Mouse (Mus musculus) E14TG2a.4 (cell line): ENCODE data around the gene Runx2.

ENCODE experiments used
- H3K27me3 ChIP-seq: 2 replicates; pipeline ENCODE4 v1.6.1; 2014; ENCODE audit warnings: low read length, control low read depth; ENCODE audit not compliant: insufficient read depth
- H3K36me3 ChIP-seq: 2 replicates; pipeline ENCODE4 v1.6.1; 2014; ENCODE audit warnings: low read length, control low read depth; ENCODE audit not compliant: insufficient read depth
- H3K4me1 ChIP-seq: replicated peaks from 2 replicates; pipeline ENCODE4 v1.6.1; 2014; ENCODE audit warnings: low read depth, low read length, control low read depth
- H3K4me3 ChIP-seq: replicated peaks from 2 replicates; pipeline ENCODE4 v1.5.1; 2014; ENCODE audit warnings: mild to moderate bottlenecking, low read length
- H3K9me3 ChIP-seq: 2 replicates; pipeline ENCODE4 v1.6.1; 2014; ENCODE audit warnings: low read length, control low read depth
- CTCF ChIP-seq: conservative IDR thresholded peaks from 2 replicates; pipeline ENCODE4 v1.5.1; 2014; ENCODE audit warnings: low read length
- NANOG ChIP-seq: IDR thresholded peaks from 2 replicates; pipeline ENCODE4 v1.6.1; 2014; ENCODE audit warnings: borderline replicate concordance, low read length, mixed read lengths
- POU5F1 ChIP-seq: IDR thresholded peaks from 2 replicates; pipeline ENCODE4 v1.6.1; 2014; ENCODE audit warnings: low read length, borderline replicate concordance

The Runx2 gene

DNA sequence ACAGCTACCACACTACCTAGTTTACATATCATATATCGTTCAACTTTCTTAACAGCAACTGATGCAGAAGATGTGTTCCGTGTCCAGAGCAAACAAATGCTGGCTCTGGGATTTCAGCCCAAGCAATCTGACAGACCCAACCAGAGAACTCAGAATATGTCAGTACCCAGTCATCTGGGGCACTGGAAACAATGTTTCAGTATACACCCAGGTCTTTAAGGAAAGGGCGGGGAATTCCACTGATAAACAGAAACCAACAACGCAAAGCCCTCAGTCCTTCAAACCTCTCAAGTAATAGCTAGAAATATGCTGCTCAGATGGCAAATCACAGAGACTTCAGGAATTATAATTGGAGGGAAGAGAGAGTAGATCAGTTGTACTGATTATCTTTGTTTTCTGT, 100.5 kb downstream of the Runx2 start:
- TF ChIP-seq CTCF (no peak), NANOG (no peak), POU5F1 (no peak)
- Histone ChIP-seq H3K4me3 (no peak overlapping the region), H3K4me1 (no peaks in the 10 kb centered on the region), H3K36me3 (no peaks in the 10 kb centered on the region), H3K9me3 (no peaks in the 10 kb centered on the region), H3K27me3 (no peaks in the 10 kb centered on the region; the same call in 1 of the 2 replicates)

DNA sequence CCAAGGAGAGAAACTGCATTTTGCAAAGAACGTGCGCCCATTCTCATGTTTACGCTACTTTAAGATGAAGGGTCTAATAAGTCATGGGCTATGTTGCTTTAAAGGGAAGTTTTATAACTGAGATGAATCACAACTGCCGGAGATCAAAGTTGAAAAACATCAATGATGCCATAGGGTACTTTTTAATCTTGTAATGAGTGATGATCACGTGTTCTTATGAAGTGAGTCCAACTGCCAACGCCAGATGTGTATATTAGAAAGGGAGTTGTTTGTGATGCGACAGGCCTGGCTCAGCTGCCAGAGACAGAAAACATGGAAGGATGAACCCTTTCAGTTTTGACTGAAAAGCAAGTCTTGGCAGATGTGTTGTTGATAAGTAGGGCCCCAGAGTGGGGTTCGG, 101.2 kb downstream of the Runx2 start:
- TF ChIP-seq CTCF (no peak), POU5F1 (no peak), NANOG (no peak)

DNA sequence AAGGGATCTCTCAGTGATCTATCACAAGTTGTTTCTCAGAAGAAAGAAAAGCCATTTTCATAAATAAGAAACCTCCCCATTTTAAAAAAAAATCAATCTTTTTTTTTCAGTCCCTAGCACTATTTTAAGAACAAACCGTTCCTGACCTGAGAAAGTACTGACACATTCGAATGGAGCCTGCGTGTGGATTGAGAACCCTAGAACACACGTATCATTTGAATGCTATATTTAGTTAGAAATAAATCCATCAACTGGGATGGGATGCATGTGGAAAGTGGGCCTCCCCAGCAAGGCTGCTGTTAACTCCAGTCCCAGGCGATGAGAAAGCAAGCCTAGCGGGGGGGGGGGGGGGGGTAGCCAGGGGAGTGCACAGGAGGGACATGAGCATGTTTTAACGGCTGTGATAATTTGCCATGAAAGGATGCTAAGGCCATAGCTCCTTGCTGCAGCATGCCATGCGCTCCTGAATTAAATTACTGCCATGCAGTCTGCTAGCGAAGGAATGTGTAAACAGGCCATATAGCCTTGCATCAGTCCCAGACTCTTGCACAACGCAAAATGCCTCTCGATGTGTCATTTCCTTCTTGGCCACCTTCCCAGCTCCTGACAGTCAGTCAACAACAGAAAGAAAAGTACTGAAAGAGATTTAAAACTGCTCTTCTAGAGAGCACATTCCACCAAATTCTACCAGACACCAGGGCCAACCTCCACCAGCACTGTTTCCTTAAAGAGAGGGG, 104.9 kb downstream of the Runx2 start:
- H3K4me1 ChIP-seq = no peaks in the 10 kb centered on the region

More for the DNA sequence above, 101.2 kb downstream of the Runx2 start:
- Histone ChIP-seq H3K4me3 (no peak overlapping the region), H3K27me3 (no peaks in the 10 kb centered on the region; the same call in 1 of the 2 replicates), H3K4me1 (no peaks in the 10 kb centered on the region), H3K9me3 (no peaks in the 10 kb centered on the region), H3K36me3 (no peaks in the 10 kb centered on the region)

DNA sequence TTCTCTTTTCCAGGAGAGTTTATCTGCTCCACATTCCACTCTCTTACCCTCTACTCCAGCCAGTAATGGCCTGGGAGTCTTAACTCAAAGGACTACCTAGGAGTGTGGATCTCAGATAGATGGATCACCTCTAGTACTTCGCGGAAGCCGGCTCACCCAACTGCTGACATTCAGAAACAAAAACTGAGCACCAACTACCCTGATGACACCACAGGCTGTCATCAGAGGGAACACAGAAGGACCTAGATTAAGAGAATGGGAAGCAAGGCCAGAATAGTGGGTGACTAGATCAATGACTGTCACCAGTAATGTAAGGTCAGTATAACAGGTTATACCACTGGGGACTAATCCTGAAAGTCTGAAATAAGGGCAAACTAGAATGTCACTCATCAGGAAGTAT, 106.6 kb downstream of the Runx2 start:
- no peak overlapping the region for H3K4me3 ChIP-seq
- no peaks in the 10 kb centered on the region for H3K36me3 ChIP-seq
- TF ChIP-seq NANOG (no peak), CTCF (no peak), POU5F1 (no peak)
- H3K27me3 ChIP-seq = peaks cover 28% of the 10 kb centered on the region
- H3K4me1 ChIP-seq = no peaks in the 10 kb centered on the region
- 0 out of 2 replicates have a peak, but pooled peaks cover 5% of the 10 kb centered on the region for H3K9me3 ChIP-seq

More for the DNA sequence above, 104.9 kb downstream of the Runx2 start:
- Histone ChIP-seq H3K36me3 (no peaks in the 10 kb centered on the region), H3K4me3 (no peak overlapping the region), H3K9me3 (0 out of 2 replicates have a peak, but pooled peaks cover 5% of the 10 kb centered on the region), H3K27me3 (peaks cover 12% of the 10 kb centered on the region)
- no peak for TF ChIP-seq CTCF
- no peak for TF ChIP-seq POU5F1

DNA sequence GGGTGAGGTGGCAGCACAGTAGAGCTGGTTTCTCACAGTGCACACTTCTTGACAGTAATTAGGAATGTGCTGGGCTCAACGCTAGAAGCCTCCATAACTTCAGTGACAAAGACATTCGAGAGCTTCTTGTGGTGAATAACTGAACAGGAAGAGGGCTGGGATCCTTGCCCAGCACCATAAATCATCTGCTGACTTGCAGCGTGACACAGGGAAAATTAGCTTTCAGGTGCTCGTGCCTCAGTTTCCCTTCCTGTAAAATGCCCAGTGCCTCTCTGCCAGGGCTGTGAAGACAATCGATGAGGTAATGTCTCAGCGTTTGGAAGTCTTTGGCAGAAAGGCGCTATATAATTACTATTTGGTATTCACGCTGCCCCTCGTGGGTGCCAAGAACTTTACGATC, 108.1 kb downstream of the Runx2 start:
- TF ChIP-seq POU5F1 = no peak
- TF ChIP-seq NANOG = no peak
- TF ChIP-seq CTCF = no peak
- peaks cover 7% of the 10 kb centered on the region for H3K4me1 ChIP-seq
- H3K36me3 ChIP-seq = no peaks in the 10 kb centered on the region
- H3K27me3 ChIP-seq = peaks cover 33% of the 10 kb centered on the region
- H3K4me3 ChIP-seq = no peak overlapping the region
- H3K9me3 ChIP-seq = 0 out of 2 replicates have a peak, but pooled peaks cover 5% of the 10 kb centered on the region

DNA sequence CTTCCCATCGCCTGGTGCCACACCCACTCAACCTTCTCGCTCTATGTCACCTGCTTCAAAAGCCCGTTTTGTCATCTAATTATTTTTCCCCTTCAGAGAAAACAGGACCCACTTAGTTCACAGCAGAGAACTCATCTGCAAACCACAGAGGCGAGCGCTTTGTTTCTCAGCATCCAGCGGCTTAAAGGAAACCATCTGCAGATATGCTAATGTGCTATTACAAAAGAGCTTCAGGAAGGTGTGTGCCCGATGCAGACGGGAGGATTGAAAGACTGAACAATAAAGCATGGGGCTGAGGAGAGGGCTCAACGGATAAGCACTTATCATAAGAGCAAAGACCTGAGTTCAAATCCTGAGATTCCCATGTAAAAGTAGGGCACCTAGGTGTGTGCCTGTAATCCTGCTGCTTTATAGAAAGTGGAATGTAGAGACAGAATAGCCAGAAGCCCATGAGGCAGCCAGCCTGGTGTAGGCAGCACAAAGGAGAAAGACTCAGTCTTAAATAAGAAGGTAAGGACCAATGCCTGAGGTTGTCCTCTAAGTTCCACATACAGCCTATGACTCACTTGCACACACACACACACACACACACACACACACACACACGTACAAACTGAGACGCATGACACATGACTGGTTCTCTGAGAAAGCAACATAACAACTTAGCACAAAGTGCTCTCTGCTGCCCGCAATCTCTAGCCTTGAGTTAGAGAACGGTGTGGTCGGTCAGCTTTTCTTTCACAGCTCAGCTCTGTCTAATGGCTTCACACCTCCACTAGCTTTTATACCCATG, 111.9 kb downstream of the Runx2 start:
- peaks cover 46% of the 10 kb centered on the region for H3K27me3 ChIP-seq
- 0 out of 2 replicates have a peak, but pooled peaks cover 5% of the 10 kb centered on the region for H3K9me3 ChIP-seq
- no peak overlapping the region for H3K4me3 ChIP-seq
- peaks cover 7% of the 10 kb centered on the region for H3K4me1 ChIP-seq
- no peaks in the 10 kb centered on the region for H3K36me3 ChIP-seq
- TF ChIP-seq POU5F1 = no peak

DNA sequence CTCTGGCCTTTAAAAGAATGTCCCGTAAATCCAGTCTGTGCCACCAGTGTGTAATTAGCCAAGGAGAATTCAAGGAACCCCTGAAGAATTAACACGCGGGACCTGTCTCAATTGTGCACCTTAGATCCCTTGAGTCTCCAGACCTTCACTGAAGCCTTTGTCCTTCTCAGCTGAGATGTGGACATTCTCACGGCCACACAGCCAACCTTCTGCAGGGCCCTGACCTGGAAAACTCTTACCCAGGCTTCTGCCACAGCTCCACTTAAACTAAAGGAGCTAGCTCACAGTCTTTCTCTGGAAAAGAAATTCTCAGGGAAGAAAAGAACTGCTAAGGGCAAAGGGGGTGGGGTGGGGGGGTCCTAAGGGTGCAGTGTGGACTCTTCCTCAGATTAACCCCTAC, 113.1 kb downstream of the Runx2 start:
- Histone ChIP-seq H3K4me3 (no peak overlapping the region), H3K36me3 (no peaks in the 10 kb centered on the region), H3K27me3 (peaks cover 46% of the 10 kb centered on the region), H3K4me1 (peaks cover 8% of the 10 kb centered on the region), H3K9me3 (0 out of 2 replicates have a peak, but pooled peaks cover under 1% of the 10 kb centered on the region)
- TF ChIP-seq NANOG = no peak
- no peak for TF ChIP-seq POU5F1
- no peak for TF ChIP-seq CTCF

DNA sequence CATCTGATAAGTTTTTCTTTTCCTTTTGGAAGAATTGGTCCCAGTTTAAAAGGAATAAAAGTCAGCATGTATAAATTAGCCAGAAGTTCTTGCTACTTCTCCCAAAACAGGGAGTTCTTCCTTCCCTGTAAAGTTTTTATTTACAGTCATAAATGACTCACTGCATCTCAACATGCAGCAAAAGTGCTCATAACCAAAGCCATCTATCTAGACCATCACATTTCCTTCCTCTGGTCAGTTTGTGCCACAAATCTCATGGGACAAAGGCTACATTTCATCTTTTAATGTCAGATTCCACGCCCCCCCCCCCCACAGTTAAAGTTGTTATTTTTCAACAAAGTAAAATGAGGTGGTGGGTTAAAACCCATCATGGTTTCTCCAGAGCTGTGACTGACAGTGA, 114.3 kb downstream of the Runx2 start:
- no peak for TF ChIP-seq CTCF
- TF ChIP-seq POU5F1 = no peak
- no peak for TF ChIP-seq NANOG
- Histone ChIP-seq H3K4me3 (no peak overlapping the region), H3K27me3 (peaks cover 40% of the 10 kb centered on the region), H3K9me3 (no peaks in the 10 kb centered on the region), H3K36me3 (no peaks in the 10 kb centered on the region), H3K4me1 (peaks cover 18% of the 10 kb centered on the region)

DNA sequence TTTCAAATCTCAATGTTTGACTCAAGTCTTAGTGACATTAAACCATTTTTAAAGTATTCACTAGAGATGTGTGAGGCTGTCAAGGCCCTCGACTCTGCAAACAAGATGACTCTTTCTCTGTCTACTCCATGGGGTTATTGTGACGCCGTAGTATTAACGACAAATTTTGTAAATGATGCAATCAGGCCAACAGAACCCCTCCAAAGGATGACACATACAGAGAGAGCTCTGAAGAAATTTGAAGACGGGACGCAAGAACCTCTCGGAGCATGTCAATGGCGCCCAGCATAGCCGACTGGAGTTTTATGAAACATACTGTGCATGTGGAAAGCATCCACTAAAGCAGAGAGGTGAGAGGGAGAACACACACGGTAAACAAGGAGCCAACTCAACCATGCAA, 117.5 kb downstream of the Runx2 start:
- TF ChIP-seq POU5F1 = no peak
- no peak for TF ChIP-seq NANOG
- no peak for TF ChIP-seq CTCF
- peaks cover 13% of the 10 kb centered on the region for H3K4me1 ChIP-seq
- H3K4me3 ChIP-seq = no peak overlapping the region
- peaks cover 18% of the 10 kb centered on the region; the same call in 1 of the 2 replicates for H3K27me3 ChIP-seq
- no peaks in the 10 kb centered on the region for H3K9me3 ChIP-seq
- H3K36me3 ChIP-seq = no peaks in the 10 kb centered on the region
